Mouse (Mus musculus): ENCODE measurements around the gene Zfand2a.

- TF ChIP-seq EP300 (IDR thresholded peaks at IDR 0.05; ENCODE audit: low read depth) (no peak), CTCF (IDR thresholded peaks at IDR 0.05; ENCODE audit: low read depth) (no peak)
These were observed 57.3 kb downstream of the Zfand2a start for GRCm38 (mm10) chr5:139427001-139427400.
